Mouse (Mus musculus): ENCODE measurements at regions not wholly inside any gene's neighbourhood (a gene's known extent, or its start where the extent isn't known, plus 50 kb on each side); places are given as distances from the start of the nearest gene placed in this dataset.
A peak's percentile ranks its signal among the peaks of the same experiment; 100 is the strongest.

GRCm38 (mm10) chr12:45656574-45656973 lies 582.1 kb upstream of the Stxbp6 start:
- no peak overlapping the region for H3K4me2 ChIP-seq (replicated peaks)
- ATAC-seq (ENCODE audit: low FRiP score), result no peak

GRCm38 (mm10) chr12:45648654-45649053 lies 574.1 kb upstream of the Stxbp6 start:
- H3K9ac ChIP-seq, result no peak overlapping the region
- no peaks in the 10 kb centered on the region for H3K4me1 ChIP-seq

More at GRCm38 (mm10) chr12:45656574-45656973, 582.1 kb upstream of the Stxbp6 start:
- Histone ChIP-seq H3K9me3 (replicated peaks) (no peaks in the 10 kb centered on the region), H3K9ac (no peak overlapping the region), H3K36me3 (no peaks in the 10 kb centered on the region), H3K4me3 (no peak overlapping the region), H3K4me1 (no peaks in the 10 kb centered on the region), H3K27ac (no peak overlapping the region), H3K27me3 (no peaks in the 10 kb centered on the region)
- 79% methylated on average over 2 of the region's 2 CpGs for WGBS

DNA sequence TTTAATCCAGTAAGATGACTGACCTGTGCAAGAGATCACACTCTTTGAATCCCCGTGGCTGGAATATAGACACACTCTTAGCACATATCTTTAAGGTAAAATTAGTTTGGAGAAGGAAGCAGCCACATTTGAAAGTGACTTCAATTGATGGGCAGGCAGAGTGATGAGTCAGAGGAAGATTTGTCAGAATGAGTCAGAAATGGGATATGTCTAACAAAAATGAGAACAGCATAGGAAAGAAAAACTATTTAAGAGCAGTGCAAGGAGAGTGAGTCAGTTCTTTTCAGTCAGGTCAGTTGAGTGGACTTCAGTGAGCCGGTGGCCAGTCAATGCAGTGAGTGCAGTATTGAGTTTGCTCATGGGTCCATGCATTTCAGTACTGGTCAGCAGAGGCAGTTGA lies 569.7 kb upstream of the Stxbp6 start:
- Histone ChIP-seq H3K4me3 (no peak overlapping the region), H3K9me3 (replicated peaks) (no peaks in the 10 kb centered on the region), H3K4me1 (no peaks in the 10 kb centered on the region), H3K4me2 (replicated peaks) (no peak overlapping the region), H3K27ac (no peak overlapping the region), H3K9ac (no peak overlapping the region), H3K36me3 (no peaks in the 10 kb centered on the region), H3K27me3 (no peaks in the 10 kb centered on the region)
- 80% methylated on average over 2 of the region's 2 CpGs for WGBS
- no peak for ATAC-seq (ENCODE audit: low FRiP score)

More at GRCm38 (mm10) chr12:45648654-45649053, 574.1 kb upstream of the Stxbp6 start:
- peak; percentile 61; the same call in 1 of the 2 replicates for ATAC-seq (ENCODE audit: low FRiP score)
- Histone ChIP-seq H3K9me3 (replicated peaks) (no peaks in the 10 kb centered on the region), H3K4me2 (replicated peaks) (no peak overlapping the region), H3K27me3 (no peaks in the 10 kb centered on the region), H3K27ac (no peak overlapping the region), H3K4me3 (no peak overlapping the region), H3K36me3 (no peaks in the 10 kb centered on the region)
- WGBS, result 61% methylated on average over 4 of the region's 4 CpGs

DNA sequence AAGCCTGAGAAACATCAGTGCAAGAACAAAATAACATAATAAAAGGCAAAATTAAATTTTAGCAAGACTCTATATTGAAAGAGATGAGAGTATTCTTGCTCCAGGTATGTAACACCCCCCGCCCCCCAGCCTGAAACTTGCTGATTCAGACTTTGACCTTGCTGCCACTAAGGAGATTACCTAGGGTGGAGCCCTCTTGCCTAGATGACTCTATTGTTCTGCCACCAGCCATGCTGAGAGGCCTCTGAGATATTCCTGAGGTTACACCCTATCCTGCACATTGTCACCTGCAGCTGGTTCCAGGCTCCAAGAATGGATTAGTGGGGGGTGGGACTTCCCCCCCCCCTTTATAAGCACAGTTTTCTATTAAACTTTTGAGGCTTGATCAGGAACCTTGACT lies 548.3 kb upstream of the Stxbp6 start:
- Histone ChIP-seq H3K9ac (no peak overlapping the region), H3K27ac (no peak overlapping the region), H3K4me1 (no peaks in the 10 kb centered on the region), H3K27me3 (no peaks in the 10 kb centered on the region), H3K4me3 (no peak overlapping the region), H3K36me3 (no peaks in the 10 kb centered on the region), H3K4me2 (replicated peaks) (no peak overlapping the region), H3K9me3 (replicated peaks) (no peaks in the 10 kb centered on the region)
- WGBS, result 81% methylated on average over 1 of the region's 1 CpGs
- ATAC-seq (ENCODE audit: low FRiP score), result no peak

DNA sequence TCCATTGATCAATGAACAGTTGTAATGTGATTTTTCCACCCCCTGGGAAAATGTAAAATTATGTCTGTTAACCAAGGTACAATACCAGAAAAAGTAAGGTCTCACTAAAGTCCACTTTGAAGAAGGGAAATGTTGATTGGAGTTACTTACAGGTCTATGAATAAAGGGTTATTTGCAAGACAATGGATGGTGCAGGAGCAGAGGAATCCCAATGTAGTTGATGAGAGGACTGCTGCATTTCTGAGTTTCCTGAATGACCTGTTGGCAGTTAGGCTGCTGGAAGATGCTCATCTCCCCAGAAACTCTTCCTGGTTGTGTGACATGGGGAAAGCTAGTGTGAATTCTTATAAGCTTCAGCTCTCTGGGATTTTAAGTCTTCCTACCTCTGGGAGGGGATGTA lies 545.5 kb upstream of the Stxbp6 start:
- H3K36me3 ChIP-seq, result no peaks in the 10 kb centered on the region
- no peak overlapping the region for H3K27ac ChIP-seq
- H3K4me3 ChIP-seq, result no peak overlapping the region

DNA sequence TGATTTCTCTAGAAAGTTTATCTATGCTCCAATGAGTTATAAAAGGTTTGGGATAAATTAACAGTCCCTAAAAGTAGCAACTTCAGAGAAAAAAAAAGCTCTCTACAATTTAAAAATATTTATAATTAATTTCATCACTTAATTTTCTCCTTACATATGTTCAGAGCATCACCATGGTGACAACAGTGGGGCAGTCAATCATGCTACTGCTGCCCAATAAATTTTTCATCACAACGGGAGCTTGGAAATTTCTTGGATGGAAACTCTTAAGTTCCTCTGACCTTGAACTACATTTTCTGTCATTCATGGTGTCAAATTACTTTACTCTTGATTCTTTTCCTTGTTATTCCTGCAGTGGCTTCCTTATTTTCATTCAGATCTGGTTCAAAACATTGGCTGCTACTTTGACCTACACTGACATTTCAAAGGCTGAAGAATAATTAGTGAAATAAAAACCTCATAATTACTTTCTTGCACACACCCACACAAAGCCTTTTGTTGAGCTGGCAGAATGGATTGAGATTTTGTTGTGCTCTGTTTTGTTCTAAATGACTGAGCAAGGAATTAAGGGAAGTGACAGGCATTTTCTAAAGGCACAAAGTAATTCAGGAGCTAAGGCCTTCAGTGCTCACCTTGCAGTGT lies 540.1 kb upstream of the Stxbp6 start:
- Histone ChIP-seq H3K4me2 (replicated peaks) (no peak overlapping the region), H3K4me3 (no peak overlapping the region), H3K27ac (no peak overlapping the region), H3K36me3 (no peaks in the 10 kb centered on the region), H3K27me3 (no peaks in the 10 kb centered on the region), H3K9me3 (replicated peaks) (no peaks in the 10 kb centered on the region), H3K9ac (no peak overlapping the region), H3K4me1 (0 out of 2 replicates have a peak, but pooled peaks cover 3% of the 10 kb centered on the region)
- no peak for ATAC-seq (ENCODE audit: low FRiP score)
- WGBS, result 7% methylated on average over 1 of the region's 1 CpGs

More for the DNA sequence above, 545.5 kb upstream of the Stxbp6 start:
- Histone ChIP-seq H3K9ac (no peak overlapping the region), H3K27me3 (no peaks in the 10 kb centered on the region), H3K4me2 (replicated peaks) (no peak overlapping the region), H3K9me3 (replicated peaks) (no peaks in the 10 kb centered on the region), H3K4me1 (no peaks in the 10 kb centered on the region)
- ATAC-seq (ENCODE audit: low FRiP score), result no peak

DNA sequence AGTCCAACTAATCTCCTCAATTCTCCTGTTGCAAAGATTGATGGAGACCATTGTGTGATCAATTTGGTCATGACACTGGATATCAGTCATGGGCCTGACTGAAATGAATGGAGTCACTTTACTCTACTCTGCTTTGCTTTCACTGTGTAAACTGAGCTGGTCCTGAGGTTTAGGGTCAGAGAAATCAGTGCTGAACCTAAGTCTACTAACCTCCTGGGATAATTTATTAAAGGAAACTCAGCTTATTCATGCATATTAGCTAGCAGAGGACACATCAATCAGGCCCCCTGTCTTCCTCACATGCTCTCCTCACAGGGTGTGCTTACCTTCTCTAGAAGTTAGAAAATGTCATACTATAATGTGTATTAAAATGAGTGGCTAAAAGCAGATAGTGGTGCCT lies 539.6 kb upstream of the Stxbp6 start:
- no peak overlapping the region for H3K27ac ChIP-seq
- ATAC-seq (ENCODE audit: low FRiP score), result peak; percentile 50
- H3K9me3 ChIP-seq (replicated peaks), result no peaks in the 10 kb centered on the region
- no peaks in the 10 kb centered on the region for H3K36me3 ChIP-seq
- no peak overlapping the region for H3K9ac ChIP-seq
- H3K4me3 ChIP-seq, result no peak overlapping the region
- H3K27me3 ChIP-seq, result no peaks in the 10 kb centered on the region
- 0 out of 2 replicates have a peak, but pooled peaks cover 3% of the 10 kb centered on the region for H3K4me1 ChIP-seq
- H3K4me2 ChIP-seq (replicated peaks), result no peak overlapping the region

DNA sequence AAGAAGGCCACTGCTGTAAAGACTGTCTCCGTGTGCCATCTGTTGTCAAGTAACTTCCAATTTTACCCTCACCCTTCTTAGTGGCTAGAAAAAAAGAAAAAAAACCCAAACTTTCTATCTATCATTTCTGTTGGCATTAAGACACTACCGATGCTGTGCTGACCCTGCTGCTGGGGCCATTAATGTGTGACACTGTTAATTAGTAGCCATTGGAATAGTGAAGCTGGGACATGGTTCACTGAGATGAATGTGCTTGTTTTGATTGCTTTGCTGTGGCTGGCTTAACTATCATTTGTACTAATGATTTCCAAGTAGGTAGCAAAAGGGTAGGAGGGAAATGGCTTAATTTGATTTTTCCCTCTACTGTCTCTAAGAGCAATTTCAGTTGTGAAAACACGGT lies 524.9 kb upstream of the Stxbp6 start:
- no peak for ATAC-seq (ENCODE audit: low FRiP score)
- no peak overlapping the region for H3K4me2 ChIP-seq (replicated peaks)
- H3K4me3 ChIP-seq, result no peak overlapping the region
- H3K27me3 ChIP-seq, result no peaks in the 10 kb centered on the region
- no peaks in the 10 kb centered on the region for H3K4me1 ChIP-seq
- H3K9me3 ChIP-seq (replicated peaks), result no peaks in the 10 kb centered on the region
- no peak overlapping the region for H3K9ac ChIP-seq
- H3K27ac ChIP-seq, result no peak overlapping the region
- H3K36me3 ChIP-seq, result no peaks in the 10 kb centered on the region
- whole genome bisulfite sequencing, result 79% methylated on average over 3 of the region's 3 CpGs

GRCm38 (mm10) chr12:45597904-45598570 lies 523.5 kb upstream of the Stxbp6 start:
- H3K27me3 ChIP-seq, result no peaks in the 10 kb centered on the region

DNA sequence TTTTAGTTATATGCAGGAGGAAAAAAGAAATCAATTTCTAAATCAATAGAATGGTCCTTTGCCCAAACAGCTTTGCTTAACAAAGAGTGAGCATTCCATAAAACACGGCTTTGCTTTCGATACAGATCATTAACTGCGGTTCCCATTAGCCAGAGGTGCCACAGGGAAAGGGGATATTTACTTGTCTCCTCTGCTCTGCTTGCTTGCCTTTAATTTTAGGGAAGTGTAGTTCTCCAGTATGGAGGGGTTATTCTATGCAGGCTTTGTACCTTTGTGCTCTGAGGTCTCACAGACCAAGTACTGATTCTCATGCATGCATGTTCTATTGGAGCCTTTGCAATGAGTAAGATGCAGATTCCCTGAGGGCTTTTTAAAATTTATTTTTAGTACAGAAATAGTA lies 520.2 kb upstream of the Stxbp6 start:
- Histone ChIP-seq H3K27ac (peak overlapping the region; percentile 67), H3K27me3 (no peaks in the 10 kb centered on the region), H3K9me3 (replicated peaks) (no peaks in the 10 kb centered on the region), H3K9ac (no peak overlapping the region), H3K4me2 (replicated peaks) (no peak overlapping the region), H3K4me3 (no peak overlapping the region), H3K4me1 (no peaks in the 10 kb centered on the region), H3K36me3 (no peaks in the 10 kb centered on the region)
- ATAC-seq (ENCODE audit: low FRiP score), result peak; percentile 55; the same call in 1 of the 2 replicates
- 69% methylated on average over 3 of the region's 3 CpGs for WGBS

More at GRCm38 (mm10) chr12:45597904-45598570, 523.5 kb upstream of the Stxbp6 start:
- Histone ChIP-seq H3K4me2 (replicated peaks) (no peak overlapping the region), H3K9me3 (replicated peaks) (no peaks in the 10 kb centered on the region), H3K36me3 (no peaks in the 10 kb centered on the region), H3K4me1 (no peaks in the 10 kb centered on the region), H3K4me3 (no peak overlapping the region), H3K27ac (no peak overlapping the region), H3K9ac (no peak overlapping the region)
- ATAC-seq (ENCODE audit: low FRiP score), result peak; percentile 82
- WGBS, result 50% methylated on average over 4 of the region's 4 CpGs

- Histone ChIP-seq H3K4me1 (no peaks in the 10 kb centered on the region), H3K9ac (no peak overlapping the region), H3K4me2 (replicated peaks) (no peak overlapping the region), H3K27ac (no peak overlapping the region), H3K4me3 (no peak overlapping the region), H3K36me3 (no peaks in the 10 kb centered on the region), H3K27me3 (no peaks in the 10 kb centered on the region), H3K9me3 (replicated peaks) (no peaks in the 10 kb centered on the region)
- ATAC-seq (ENCODE audit: low FRiP score), result no peak
- 91% methylated on average over 2 of the region's 2 CpGs for WGBS
Observed at GRCm38 (mm10) chr12:45590191-45590590, 515.7 kb upstream of the Stxbp6 start.

GRCm38 (mm10) chr12:45585763-45586162 lies 511.3 kb upstream of the Stxbp6 start:
- 0 out of 2 replicates have a peak, but pooled peaks cover 2% of the 10 kb centered on the region for H3K9me3 ChIP-seq (replicated peaks)
- 82% methylated on average over 4 of the region's 4 CpGs for WGBS
- H3K36me3 ChIP-seq, result no peaks in the 10 kb centered on the region
- H3K4me1 ChIP-seq, result no peaks in the 10 kb centered on the region
- no peak overlapping the region for H3K27ac ChIP-seq
- H3K9ac ChIP-seq, result no peak overlapping the region
- no peak overlapping the region for H3K4me2 ChIP-seq (replicated peaks)
- H3K27me3 ChIP-seq, result no peaks in the 10 kb centered on the region
- no peak for ATAC-seq (ENCODE audit: low FRiP score)
- H3K4me3 ChIP-seq, result no peak overlapping the region
